Mouse (Mus musculus): ENCODE measurements around the gene Gdpgp1.

The Gdpgp1 gene

DNA sequence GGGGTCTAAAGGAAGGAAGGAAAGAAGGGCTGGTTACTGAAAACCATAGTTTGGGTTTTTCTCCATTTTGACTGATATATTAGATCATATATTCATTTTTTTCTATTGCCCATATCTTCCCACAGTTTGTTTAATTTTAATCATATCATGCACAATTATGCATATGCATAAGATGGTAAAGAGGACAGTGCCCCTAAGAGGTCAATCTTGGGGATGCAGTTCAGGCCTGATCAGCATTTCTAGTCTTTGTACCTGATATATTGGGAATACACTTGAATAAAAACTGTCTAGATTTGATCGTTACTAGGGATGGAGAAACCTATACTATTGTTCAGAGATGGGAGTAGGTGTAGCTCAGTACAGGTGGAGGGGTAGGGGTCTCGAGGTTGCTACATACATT, 48.3 kb downstream of the Gdpgp1 start:
- DNase-seq (ENCODE audit: low read depth) = no peak

DNA sequence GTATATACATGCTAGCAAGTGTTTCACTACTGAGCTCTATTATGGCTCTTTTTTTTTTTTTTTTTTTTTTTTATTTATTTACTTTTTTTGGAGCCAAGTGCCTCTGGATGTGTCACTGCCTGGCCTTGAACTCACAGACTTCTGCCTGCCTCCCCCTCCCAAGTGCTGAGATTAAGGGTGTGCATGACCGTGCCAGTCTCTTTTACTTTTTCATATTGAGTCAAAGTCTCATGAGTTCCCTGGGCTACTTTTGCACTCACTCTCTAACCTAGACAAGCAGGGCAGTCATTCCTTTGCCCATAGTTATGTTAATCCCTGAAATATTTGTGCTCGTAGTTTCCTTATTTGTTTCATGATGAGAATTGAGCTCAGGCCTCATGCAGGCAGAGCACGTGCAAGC, 49.0 kb downstream of the Gdpgp1 start:
- DNase-seq (ENCODE audit: low read depth) = no peak

DNA sequence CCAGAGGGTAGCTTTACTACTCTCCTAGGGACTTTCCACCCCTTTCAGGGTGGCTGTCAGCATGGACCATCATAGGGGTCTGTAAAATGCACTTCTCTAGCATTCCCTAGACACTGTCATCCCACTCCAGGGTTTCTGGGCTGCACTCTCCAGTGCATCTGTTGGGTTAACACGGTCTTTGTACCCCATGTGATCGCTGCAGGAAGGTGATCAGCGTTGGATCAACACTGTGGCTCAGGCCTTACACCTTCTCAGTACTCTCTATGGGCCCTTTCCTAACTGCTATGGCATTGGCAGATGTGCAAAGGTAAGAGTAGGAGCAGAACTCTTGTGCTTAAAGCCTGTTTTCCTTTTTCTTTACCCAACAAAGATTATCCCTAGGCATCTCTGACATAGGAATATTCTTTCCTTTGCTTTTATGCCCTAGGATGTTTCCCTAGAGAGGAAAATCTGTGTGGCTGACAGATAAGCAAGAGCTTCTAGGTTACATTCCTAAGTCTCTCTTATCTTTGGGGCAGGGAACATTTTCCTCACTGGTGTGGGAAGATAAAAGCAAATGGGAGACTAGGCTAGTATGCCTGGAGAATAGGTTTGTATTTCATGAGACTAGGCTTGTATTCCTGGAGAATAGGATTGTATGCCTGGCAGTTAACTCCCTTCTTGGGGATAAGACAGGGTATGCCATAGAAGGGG, 50.7 kb downstream of the Gdpgp1 start:
- DNase-seq (ENCODE audit: low read depth) = no peak

DNA sequence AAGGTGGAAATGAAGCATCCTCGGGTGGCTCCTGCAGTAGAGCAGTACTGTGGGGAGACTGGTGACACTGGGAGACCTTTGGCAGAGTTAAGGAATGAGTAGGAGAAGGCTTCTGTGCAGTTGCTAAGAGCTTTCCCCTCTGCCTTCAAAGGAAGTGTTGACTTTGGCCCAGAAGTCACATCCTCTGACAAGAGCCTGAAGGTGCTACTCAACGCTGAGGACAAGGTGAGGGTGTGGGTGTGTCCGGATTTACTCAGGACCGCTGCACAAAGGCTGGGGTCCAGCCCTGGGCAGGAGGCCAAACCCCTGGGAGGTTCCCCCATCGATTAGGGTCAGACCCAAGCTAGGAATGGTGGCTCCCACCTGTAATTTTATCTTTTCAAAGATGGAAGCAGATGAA, 51.7 kb downstream of the Gdpgp1 start:
- DNase-seq (ENCODE audit: low read depth) = no peak

DNA sequence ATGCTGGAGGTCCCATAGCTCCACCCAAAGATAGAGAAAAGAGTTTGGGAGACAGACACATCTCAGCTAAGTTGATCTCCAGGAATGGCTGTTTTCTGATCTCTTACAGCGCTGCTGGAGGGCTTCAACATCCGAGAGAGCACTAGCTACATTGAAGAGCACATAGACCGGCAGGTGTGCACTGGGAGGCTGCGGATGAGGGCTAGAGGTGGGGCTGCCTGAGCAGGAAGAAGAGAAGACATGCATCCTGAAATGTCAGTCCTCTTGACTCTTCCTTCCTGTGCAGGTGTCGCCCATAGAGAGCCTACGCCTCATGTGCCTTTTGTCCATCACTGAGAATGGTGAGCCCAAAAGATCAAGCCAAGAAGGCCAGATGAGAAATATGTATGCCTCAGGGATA, 53.1 kb downstream of the Gdpgp1 start:
- no peak for DNase-seq (ENCODE audit: low read depth)

DNA sequence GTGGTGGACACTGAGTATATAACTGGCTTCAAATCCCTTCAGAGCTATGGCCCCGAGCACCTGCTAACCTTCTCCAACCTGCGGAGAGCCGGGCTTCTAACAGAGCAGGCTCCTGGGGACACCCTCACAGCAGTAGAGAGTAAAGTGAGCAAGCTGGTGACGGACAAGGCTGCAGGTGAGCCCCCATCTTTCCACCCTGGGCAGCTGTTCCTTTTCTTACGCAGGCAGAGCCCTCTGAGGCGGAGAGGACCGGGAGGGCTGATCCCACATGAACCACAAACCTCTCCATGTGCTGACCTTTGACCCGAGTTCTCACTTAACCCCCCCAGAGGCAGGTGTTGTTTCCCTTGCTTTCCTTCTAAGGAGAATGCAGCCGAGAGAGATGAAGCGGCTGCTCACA, 55.1 kb downstream of the Gdpgp1 start:
- no peak for DNase-seq (ENCODE audit: low read depth)

Data from c-Kit-positive CD71-negative TER-119-negative erythroid progenitor cells, embryonic 14.5 days (primary cell).